Mouse (Mus musculus) kidney, embryonic 16.5 days (tissue): Measurements from ENCODE around the gene Ckmt1. TPM values are rescaled to one million over a fixed set of nuclear protein-coding genes. Genes with fewer than 3 reads are reported as not detected.
"Not testable (repeated sequence)": the region's sequence is repeated elsewhere in the genome, so short reads cannot be mapped to it uniquely, and the experiment has no call there.

Experiments used
- ATAC-seq: fragments of 200-750 bp; cut with Nextera tagmentation; 2 replicates; pipeline ENCODE4 v1.8.0; 2017; ENCODE audit warnings: moderate TSS enrichment; ENCODE audit not compliant: low FRiP score, low TSS enrichment
- H3K27ac ChIP-seq: fragments of 300-500 bp; sonication (generic); 2 replicates; pipeline ENCODE4 v1.5.1; 2014; ENCODE audit warnings: low read length
- H3K27me3 ChIP-seq: fragments of 300-500 bp; sonication (generic); 2 replicates; pipeline ENCODE4 v1.6.1; 2014; ENCODE audit warnings: low read length, control low read depth, mixed read lengths; ENCODE audit not compliant: insufficient read depth
- H3K36me3 ChIP-seq: fragments of 300-500 bp; sonication (generic); 2 replicates; pipeline ENCODE4 v1.6.1; 2014; ENCODE audit warnings: low read length, control low read depth, mixed read lengths; ENCODE audit not compliant: insufficient read depth
- H3K4me1 ChIP-seq: fragments of 300-500 bp; sonication (generic); 2 replicates; pipeline ENCODE4 v1.6.1; 2014; ENCODE audit warnings: low read length, control low read depth, mixed read lengths; ENCODE audit not compliant: insufficient read depth
- H3K4me2 ChIP-seq: fragments of 300-500 bp; sonication (generic); replicated peaks from 2 replicates; pipeline ENCODE4 v1.6.1; 2014; ENCODE audit warnings: low read depth, low read length
- H3K4me3 ChIP-seq: fragments of 300-500 bp; sonication (generic); 2 replicates; pipeline ENCODE4 v1.5.1; 2014; ENCODE audit warnings: mild to moderate bottlenecking, low read length
- H3K9ac ChIP-seq: fragments of 300-500 bp; sonication (generic); replicated peaks from 2 replicates; pipeline ENCODE4 v1.6.1; 2014; ENCODE audit warnings: low read length
- H3K9me3 ChIP-seq: fragments of 300-500 bp; sonication (generic); 2 replicates; pipeline ENCODE4 v1.6.1; 2016; ENCODE audit warnings: low read length, control low read depth
- WGBS: fragments of 180-500 bp; shearing (Covaris S2); extraction: QIAGEN DNeasy Blood & Tissue Kit; methylation state at CpG from one replicate; pipeline ENCODE4 v1.1.7; 2014; 5-methylcytosine and 5-hydroxymethylcytosine counted together
- polyA plus RNA-seq: library from polyadenylated mRNA; unstranded; fragments of >200 nt; fragmentation: Nextera tagmentation; extraction: Ambion mirVana; gene quantifications from 2 replicates; pipeline ENCODE4 v1.2.1, GENCODE M21; 2015

Ckmt1 gene
- polyA plus RNA-seq, 1 experiment from 2014 or later: 34.6 TPM

- Histone ChIP-seq H3K27me3 (peaks cover 14% of the 10 kb centered on the region), H3K9ac (peak within 1 kb of the TSS; percentile 82), H3K4me3 (peak within 1 kb of the TSS; percentile 76), H3K9me3 (no peaks in the 10 kb centered on the region), H3K4me2 (peak within 1 kb of the TSS; percentile 84), H3K27ac (no peak within 1 kb of the TSS), H3K4me1 (peaks cover 16% of the 10 kb centered on the region), H3K36me3 (no peaks in the 10 kb centered on the region)
- ATAC-seq: peak; percentile 97
- under 1% methylated on average over 57 of the region's 58 CpGs for WGBS
Observed at GRCm38 (mm10) chr2:121354820-121355592, 2.5 kb upstream of the Ckmt1 start, which contains the start of gene Ppip5k1. Ppip5k1 (minus strand) TSS chr2:121355396.

DNA sequence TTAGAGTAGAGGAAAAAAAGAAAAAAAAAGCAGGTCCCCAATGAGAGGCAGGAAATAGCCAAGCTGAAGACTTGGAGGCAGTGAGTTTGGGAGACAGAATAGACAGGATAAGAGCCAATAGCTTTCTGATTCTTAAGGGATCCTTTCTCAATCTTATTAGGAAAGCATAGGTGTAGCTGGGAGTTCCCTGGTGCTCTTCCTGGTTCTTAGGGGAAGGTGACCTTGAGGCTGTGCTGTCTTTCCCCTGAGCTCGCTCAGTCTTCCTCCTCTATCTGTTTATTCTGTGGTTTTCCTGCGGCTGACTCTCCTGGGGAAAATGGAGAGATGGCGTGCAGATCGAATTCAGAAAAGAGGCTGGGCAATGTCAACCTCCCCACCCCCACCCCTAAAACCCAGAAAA lies 447 bp downstream of the Ckmt1 start:
- H3K4me1 ChIP-seq: peaks cover 16% of the 10 kb centered on the region
- 1% methylated on average over 4 of the region's 4 CpGs for WGBS
- H3K36me3 ChIP-seq: no peaks in the 10 kb centered on the region
- no peak overlapping the region for H3K9ac ChIP-seq
- ATAC-seq: no peak
- no peak overlapping the region for H3K27ac ChIP-seq
- H3K4me2 ChIP-seq: peak overlapping the region; percentile 59
- peak overlapping the region; percentile 40 for H3K4me3 ChIP-seq
- peaks cover 14% of the 10 kb centered on the region for H3K27me3 ChIP-seq
- no peaks in the 10 kb centered on the region for H3K9me3 ChIP-seq

DNA sequence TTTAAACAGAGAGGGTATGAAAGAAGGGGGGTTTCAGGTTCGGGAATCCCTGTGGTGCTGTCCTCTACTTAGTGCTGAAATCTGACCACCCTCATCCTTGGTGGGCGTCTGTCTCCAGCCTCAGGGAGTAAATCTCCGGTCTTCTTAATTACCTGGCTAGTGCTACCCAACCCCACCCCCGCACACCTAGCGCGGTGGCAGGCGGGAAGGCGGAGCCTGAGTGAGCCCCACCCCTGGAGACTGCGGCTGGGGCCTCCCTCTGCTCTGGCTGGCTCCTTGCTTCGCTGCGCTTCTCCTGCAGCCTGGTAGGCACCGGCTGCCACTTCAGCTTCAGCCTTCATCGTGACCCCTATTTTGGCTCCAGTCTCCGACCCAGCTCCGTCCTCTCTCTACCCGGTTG lies 867 bp downstream of the Ckmt1 start:
- Histone ChIP-seq H3K4me3 (peak overlapping the region; percentile 40), H3K4me1 (peaks cover 16% of the 10 kb centered on the region), H3K27me3 (peaks cover 14% of the 10 kb centered on the region), H3K4me2 (peak overlapping the region; percentile 59), H3K9ac (peak overlapping the region; percentile 50), H3K9me3 (no peaks in the 10 kb centered on the region), H3K27ac (no peak overlapping the region), H3K36me3 (no peaks in the 10 kb centered on the region)
- peak; percentile 75 for ATAC-seq
- 2% methylated on average over 16 of the region's 16 CpGs for WGBS

DNA sequence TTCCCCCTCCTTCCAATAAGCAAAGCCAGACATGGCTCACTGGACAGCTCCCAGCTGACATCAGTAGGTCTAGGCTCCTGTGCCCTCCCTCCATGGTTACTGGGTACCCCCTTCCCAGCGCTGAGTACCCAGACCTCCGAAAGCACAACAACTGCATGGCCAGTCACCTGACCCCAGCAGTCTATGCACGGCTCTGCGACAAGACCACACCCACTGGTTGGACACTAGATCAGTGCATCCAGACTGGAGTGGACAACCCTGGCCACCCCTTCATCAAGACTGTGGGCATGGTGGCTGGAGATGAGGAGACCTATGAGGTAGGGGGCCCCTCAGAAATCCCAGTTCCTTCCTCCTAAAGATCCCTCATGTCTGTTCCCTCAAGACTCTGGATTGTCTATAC lies 1.9 kb downstream of the Ckmt1 start:
- peaks cover 9% of the 10 kb centered on the region for H3K4me1 ChIP-seq

DNA sequence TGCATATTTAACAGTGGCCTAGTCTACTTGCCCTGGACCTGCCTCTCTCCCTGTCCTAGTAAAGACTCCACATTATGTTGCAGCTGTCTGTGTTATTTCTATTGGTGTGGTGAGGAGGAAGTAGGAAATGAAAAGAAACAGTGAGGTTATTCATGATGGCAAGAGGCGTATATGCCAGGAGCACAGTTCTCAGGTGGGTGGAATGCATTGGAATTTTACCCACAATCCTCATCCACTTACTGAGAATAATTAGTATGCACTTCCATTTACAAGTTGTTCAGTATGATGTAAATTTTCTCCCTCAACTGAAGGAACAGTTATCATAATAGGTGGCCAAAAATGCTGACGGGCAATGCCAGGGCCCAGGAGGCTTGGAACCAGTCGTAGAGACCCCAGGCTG lies 6.1 kb downstream of the Ckmt1 start:
- Histone ChIP-seq H3K9ac (no peak overlapping the region), H3K4me2 (no peak overlapping the region), H3K36me3 (no peaks in the 10 kb centered on the region), H3K4me3 (no peak overlapping the region), H3K9me3 (no peaks in the 10 kb centered on the region), H3K27ac (no peak overlapping the region), H3K4me1 (peaks cover 4% of the 10 kb centered on the region; the same call in 1 of the 2 replicates), H3K27me3 (peaks cover 2% of the 10 kb centered on the region; the same call in 1 of the 2 replicates)
- 80% methylated on average over 3 of the region's 3 CpGs for WGBS
- ATAC-seq: no peak

More for the DNA sequence above, 1.9 kb downstream of the Ckmt1 start:
- Histone ChIP-seq H3K36me3 (no peaks in the 10 kb centered on the region), H3K4me3 (no peak overlapping the region), H3K4me2 (no peak overlapping the region), H3K27me3 (peaks cover 14% of the 10 kb centered on the region), H3K9ac (no peak overlapping the region), H3K27ac (no peak overlapping the region), H3K9me3 (no peaks in the 10 kb centered on the region)
- no peak for ATAC-seq
- WGBS: 32% methylated on average over 4 of the region's 4 CpGs

DNA sequence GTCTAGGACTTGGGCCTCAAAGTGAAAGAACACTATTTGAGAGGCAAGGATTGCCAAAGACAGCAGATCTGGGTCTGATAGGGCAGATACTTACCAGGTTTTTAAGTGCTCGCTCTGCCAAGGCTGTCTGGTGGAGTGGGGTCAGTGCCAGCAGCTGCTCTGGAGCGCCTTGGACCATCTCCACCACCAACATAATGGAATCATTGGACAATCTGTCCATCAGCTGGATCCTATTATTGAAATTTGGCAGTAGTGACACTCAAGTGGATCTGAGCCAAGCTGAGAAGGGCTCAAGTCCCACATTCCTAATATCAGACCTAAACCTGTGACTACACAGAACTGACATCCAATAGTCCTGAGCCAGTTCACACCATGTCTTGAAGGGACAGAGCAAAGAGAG lies 11.3 kb downstream of the Ckmt1 start:
- Histone ChIP-seq H3K9ac (no peak overlapping the region), H3K9me3 (no peaks in the 10 kb centered on the region), H3K4me1 (no peaks in the 10 kb centered on the region), H3K27ac (no peak overlapping the region), H3K27me3 (no peaks in the 10 kb centered on the region), H3K36me3 (no peaks in the 10 kb centered on the region), H3K4me2 (no peak overlapping the region), H3K4me3 (no peak overlapping the region)
- WGBS: 96% methylated on average over 2 of the region's 2 CpGs
- no peak for ATAC-seq

DNA sequence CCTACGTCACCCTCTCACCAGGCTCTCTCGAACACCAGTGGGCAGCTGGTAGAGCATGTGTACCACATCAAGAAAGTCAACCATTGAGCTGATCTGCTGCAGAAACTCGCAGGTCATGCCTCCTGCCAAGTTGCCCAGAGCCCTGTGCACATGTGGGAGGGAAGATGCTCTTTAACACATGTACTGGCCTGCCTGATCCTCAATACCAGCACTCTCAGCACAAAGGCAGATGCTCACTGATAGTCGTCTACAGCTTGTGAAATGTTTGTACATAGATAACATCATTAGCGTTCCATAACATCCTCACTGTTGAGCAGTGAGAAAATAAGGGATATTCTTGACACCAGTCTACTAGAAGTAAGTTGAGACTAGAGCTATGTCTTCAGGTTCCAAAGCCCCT lies 13.4 kb downstream of the Ckmt1 start:
- no peak for ATAC-seq
- no peak overlapping the region for H3K4me2 ChIP-seq
- no peak overlapping the region for H3K4me3 ChIP-seq
- 88% methylated on average over 5 of the region's 5 CpGs for WGBS
- H3K9me3 ChIP-seq: no peaks in the 10 kb centered on the region
- H3K27ac ChIP-seq: no peak overlapping the region
- no peaks in the 10 kb centered on the region for H3K4me1 ChIP-seq
- H3K9ac ChIP-seq: no peak overlapping the region
- no peaks in the 10 kb centered on the region for H3K36me3 ChIP-seq
- no peaks in the 10 kb centered on the region for H3K27me3 ChIP-seq

DNA sequence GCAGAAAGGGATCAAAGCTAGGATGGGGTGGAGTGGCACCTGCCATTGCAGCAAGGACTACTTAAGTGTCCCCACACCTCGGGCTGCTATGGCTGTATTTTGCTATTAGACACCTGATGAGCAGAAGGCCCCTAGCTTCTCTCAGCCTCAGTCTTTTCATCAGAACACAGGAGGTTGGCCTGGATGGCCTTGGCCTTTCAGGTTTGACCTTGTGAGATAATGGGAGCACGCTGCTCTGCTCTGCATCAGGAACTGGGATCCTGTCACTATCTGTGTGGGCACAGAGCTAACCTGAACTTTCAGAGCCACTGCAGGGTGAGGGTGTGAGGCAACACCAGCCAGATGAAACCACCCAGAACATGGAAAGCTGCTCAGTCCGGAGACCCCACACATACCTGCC lies 14.8 kb downstream of the Ckmt1 start:
- H3K4me2 ChIP-seq: no peak overlapping the region
- no peak overlapping the region for H3K27ac ChIP-seq
- no peaks in the 10 kb centered on the region for H3K27me3 ChIP-seq
- H3K36me3 ChIP-seq: no peaks in the 10 kb centered on the region
- ATAC-seq: no peak
- H3K9me3 ChIP-seq: no peaks in the 10 kb centered on the region
- no peaks in the 10 kb centered on the region for H3K4me1 ChIP-seq
- WGBS: 67% methylated on average over 3 of the region's 3 CpGs
- H3K4me3 ChIP-seq: no peak overlapping the region
- H3K9ac ChIP-seq: no peak overlapping the region

- no peak overlapping the region for H3K4me3 ChIP-seq
- H3K4me1 ChIP-seq: no peaks in the 10 kb centered on the region
- H3K36me3 ChIP-seq: no peaks in the 10 kb centered on the region
- H3K4me2 ChIP-seq: no peak overlapping the region
- ATAC-seq: no peak
- no peak overlapping the region for H3K27ac ChIP-seq
- H3K27me3 ChIP-seq: no peaks in the 10 kb centered on the region
- H3K9me3 ChIP-seq: no peaks in the 10 kb centered on the region
- no peak overlapping the region for H3K9ac ChIP-seq
- WGBS: 43% methylated on average over 2 of the region's 2 CpGs
Observed at GRCm38 (mm10) chr2:121374766-121375165, 17.3 kb downstream of the Ckmt1 start.

- not testable (repeated sequence) for H3K9me3 ChIP-seq, ATAC-seq, H3K9ac ChIP-seq, H3K27me3 ChIP-seq, H3K36me3 ChIP-seq, H3K4me2 ChIP-seq, H3K4me1 ChIP-seq, H3K27ac ChIP-seq, H3K4me3 ChIP-seq
- WGBS: 96% methylated on average over 15 of the region's 17 CpGs
Observed at GRCm38 (mm10) chr2:121386961-121387575, 29.6 kb downstream of the Ckmt1 start, which contains the start of gene Strc. Strc (minus strand) TSS chr2:121387168.
